26 mouse cellular contexts compared by ENCODE assay signal in genomic region chr13:44272746-44273524, GRCm38 (mm10).
DNase-seq lines count a peak whose midpoint lies in the region; ATAC-seq lines count a peak whose summit lies in the region.
"Had no signal": no experiment of that assay in that cellular context is flagged by ENCODE, and none has a peak within 500 bp of the region (broad histone marks: within the 10 kb centered on the region; RNA-seq: fewer than 3 reads in every experiment).

No protein-coding gene starts in this region.

- H3K4me2 ChIP-seq in lung, embryonic 16.5 days (ENCODE audit: low read depth, low read length): peak overlapping the region; percentile 7
- peak overlapping the region; percentile 31 for H3K4me2 ChIP-seq in embryonic facial prominence, embryonic 14.5 days (ENCODE audit: low read depth, low read length)
- H3K4me2 ChIP-seq in stomach, embryonic 15.5 days: peak overlapping the region; percentile 29; the same call in 1 of the 2 replicates
- H3K4me2 ChIP-seq: heart, embryonic 11.5 days; hindbrain, embryonic 15.5 days; limb, embryonic 12.5 days; liver, embryonic 11.5 days; neural tube, embryonic 13.5 days had no signal

- no peak overlapping the region for H3K27ac ChIP-seq in heart, embryonic 10.5 days
- H3K27ac ChIP-seq in lung, embryonic 16.5 days (ENCODE audit: low read length): peak overlapping the region; percentile 43
- no peak overlapping the region for H3K27ac ChIP-seq in embryonic facial prominence, embryonic 14.5 days (replicated peaks; ENCODE audit: low read depth, low read length)
- H3K27ac ChIP-seq in stomach, embryonic 15.5 days: no peak overlapping the region
- H3K27ac ChIP-seq: gastrocnemius, adult 2 months; hindbrain, embryonic 15.5 days; limb, embryonic 12.5 days; neural tube, embryonic 13.5 days had no signal

- H3K36me3 ChIP-seq in heart, embryonic 10.5 days: no peaks in the 10 kb centered on the region
- no peaks in the 10 kb centered on the region for H3K36me3 ChIP-seq in lung, embryonic 16.5 days (ENCODE audit: control insufficient read depth, insufficient read depth, low read length)
- no peaks in the 10 kb centered on the region for H3K36me3 ChIP-seq in embryonic facial prominence, embryonic 14.5 days (ENCODE audit: control insufficient read depth, insufficient read depth, low read length)
- H3K36me3 ChIP-seq in stomach, embryonic 15.5 days: no peaks in the 10 kb centered on the region
- H3K36me3 ChIP-seq: hindbrain, embryonic 15.5 days; limb, embryonic 12.5 days; neural tube, embryonic 13.5 days had no signal

- H3K9ac ChIP-seq in lung, embryonic 16.5 days (ENCODE audit: low read length): no peak overlapping the region
- H3K9ac ChIP-seq in embryonic facial prominence, embryonic 14.5 days (ENCODE audit: low read depth, low read length): no peak overlapping the region
- no peak overlapping the region for H3K9ac ChIP-seq in stomach, embryonic 15.5 days
- H3K9ac ChIP-seq: hindbrain, embryonic 15.5 days; limb, embryonic 12.5 days; liver, postnatal 0 days; neural tube, embryonic 13.5 days had no signal

- peak; percentile 25 for DNase-seq in heart, adult 11 months
- DNase-seq in heart, embryonic 10.5 days (ENCODE audit: low spot score): no peak
- no peak for DNase-seq in lung, postnatal 14 days
- DNase-seq in embryonic facial prominence, embryonic 14.5 days (ENCODE audit: low spot score): peak; percentile 69
- DNase-seq: adrenal gland, postnatal 25 days; cerebellum, adult 9-10 months; gastrocnemius, adult 2 months; kidney, adult 18-20 months; kidney, postnatal 4 days; liver, postnatal 0 days; midbrain, embryonic 14.5 days; retina, postnatal 1 day; right cerebral cortex, postnatal 25 days; spleen, adult 18-20 months; thymus, adult 18-20 months; thymus, postnatal 36 days had no signal

- WGBS in heart, embryonic 10.5 days: 83% methylated on average over 16 of the region's 16 CpGs
- 44% methylated on average over 16 of the region's 16 CpGs for WGBS in lung, embryonic 16.5 days
- 51% methylated on average over 16 of the region's 16 CpGs for WGBS in embryonic facial prominence, embryonic 14.5 days
- 43% methylated on average over 16 of the region's 16 CpGs for WGBS in stomach, embryonic 15.5 days

- H3K4me3 ChIP-seq in heart, embryonic 10.5 days: no peak overlapping the region
- no peak overlapping the region; the same call in 1 of the 2 replicates for H3K4me3 ChIP-seq in lung, embryonic 16.5 days (ENCODE audit: low read length)
- H3K4me3 ChIP-seq in embryonic facial prominence, embryonic 14.5 days (ENCODE audit: low read depth, low read length): no peak overlapping the region
- no peak overlapping the region for H3K4me3 ChIP-seq in stomach, embryonic 15.5 days (replicated peaks)
- H3K4me3 ChIP-seq: gastrocnemius, adult 2 months; hindbrain, embryonic 15.5 days; limb, embryonic 12.5 days; megakaryocyte, embryonic 14.5 days; neural tube, embryonic 13.5 days had no signal

- ATAC-seq in lung, embryonic 16.5 days (ENCODE audit: low read depth): peak; percentile 74
- ATAC-seq in embryonic facial prominence, embryonic 14.5 days (ENCODE audit: low read depth): no peak
- ATAC-seq in stomach, embryonic 15.5 days (ENCODE audit: insufficient read depth, low FRiP score, low read depth): no peak
- no peak for ATAC-seq in CD4-positive, CD25-positive, alpha-beta regulatory T cell, adult 4 months
- ATAC-seq: forebrain, embryonic 14.5 days; liver, postnatal 0 days had no signal

- no peaks in the 10 kb centered on the region for H3K4me1 ChIP-seq in heart, embryonic 10.5 days
- 0 out of 2 replicates have a peak, but pooled peaks cover 2% of the 10 kb centered on the region for H3K4me1 ChIP-seq in lung, embryonic 16.5 days (replicated peaks; ENCODE audit: control insufficient read depth, insufficient read depth, low read length)
- peaks cover 5% of the 10 kb centered on the region; the same call in 1 of the 2 replicates for H3K4me1 ChIP-seq in embryonic facial prominence, embryonic 14.5 days (ENCODE audit: control insufficient read depth, insufficient read depth, low read length)
- H3K4me1 ChIP-seq in stomach, embryonic 15.5 days: no peaks in the 10 kb centered on the region
- H3K4me1 ChIP-seq: hindbrain, embryonic 15.5 days; limb, embryonic 12.5 days; neural tube, embryonic 13.5 days had no signal

- no peaks in the 10 kb centered on the region for H3K9me3 ChIP-seq in heart, embryonic 10.5 days
- H3K9me3 ChIP-seq in lung, embryonic 16.5 days (ENCODE audit: control insufficient read depth, low read length): no peaks in the 10 kb centered on the region
- no peaks in the 10 kb centered on the region for H3K9me3 ChIP-seq in embryonic facial prominence, embryonic 14.5 days (ENCODE audit: control insufficient read depth, low read length)
- H3K9me3 ChIP-seq in stomach, embryonic 15.5 days: no peaks in the 10 kb centered on the region
- H3K9me3 ChIP-seq: hindbrain, embryonic 15.5 days; limb, embryonic 12.5 days; megakaryocyte, embryonic 14.5 days; neural tube, embryonic 13.5 days had no signal

- no peaks in the 10 kb centered on the region for H3K27me3 ChIP-seq in heart, embryonic 10.5 days (ENCODE audit: insufficient read depth, poor library complexity, severe bottlenecking)
- H3K27me3 ChIP-seq in lung, embryonic 16.5 days (ENCODE audit: control insufficient read depth, insufficient read depth, low read depth, low read length): no peaks in the 10 kb centered on the region
- H3K27me3 ChIP-seq in embryonic facial prominence, embryonic 14.5 days (replicated peaks; ENCODE audit: control insufficient read depth, insufficient read depth, low read length): no peaks in the 10 kb centered on the region
- no peaks in the 10 kb centered on the region for H3K27me3 ChIP-seq in stomach, embryonic 15.5 days (replicated peaks)
- H3K27me3 ChIP-seq: hindbrain, embryonic 15.5 days; limb, embryonic 12.5 days; megakaryocyte, embryonic 14.5 days; neural tube, embryonic 13.5 days had no signal

Comparison
In these comparisons a context has a peak if more than half of its experiments do, and no peak if none do; other contexts are left out.
1. DNase-seq: peak in heart, adult 11 months (single experiment) and embryonic facial prominence, embryonic 14.5 days (single experiment); none in heart, embryonic 10.5 days (single experiment) and lung, postnatal 14 days (single experiment).
2. Peak in every context shown above with its lines, with median percentiles within 50 percentile points of each other: H3K4me2 ChIP-seq.